Mouse (Mus musculus) lung, adult 18-20 months (tissue): ENCODE results near the gene Nsd2.
"Not testable (repeated sequence)": the region's sequence is repeated elsewhere in the genome, so short reads cannot be mapped to it uniquely, and the experiment has no call there.

Source experiments
- DNase-seq, 2 experiments: peaks; one replicate each; pipeline ENCODE4 v3.0.0; 2022; ENCODE audit warnings: mixed read lengths in 2 of 2

Gene Nsd2

DNA sequence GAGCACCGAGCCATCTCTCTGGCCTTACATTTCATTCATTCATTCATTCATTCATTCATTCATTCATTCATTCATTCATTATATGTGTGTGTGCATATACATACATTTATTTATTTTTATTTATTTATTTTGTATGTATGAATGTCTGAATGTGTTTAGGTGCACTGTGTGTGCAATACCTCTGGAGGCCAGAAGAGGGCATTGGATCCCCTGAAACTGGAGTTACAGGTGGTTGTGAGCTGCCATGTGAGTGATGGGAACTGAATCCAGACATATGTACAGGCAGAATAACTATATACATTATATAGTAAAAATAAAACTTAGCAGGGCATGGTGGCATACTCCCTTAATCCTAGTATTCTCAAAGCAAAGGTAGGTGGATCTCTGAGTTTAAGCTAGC, 32.6 kb downstream of the Nsd2 start:
- DNase-seq: no peak

DNA sequence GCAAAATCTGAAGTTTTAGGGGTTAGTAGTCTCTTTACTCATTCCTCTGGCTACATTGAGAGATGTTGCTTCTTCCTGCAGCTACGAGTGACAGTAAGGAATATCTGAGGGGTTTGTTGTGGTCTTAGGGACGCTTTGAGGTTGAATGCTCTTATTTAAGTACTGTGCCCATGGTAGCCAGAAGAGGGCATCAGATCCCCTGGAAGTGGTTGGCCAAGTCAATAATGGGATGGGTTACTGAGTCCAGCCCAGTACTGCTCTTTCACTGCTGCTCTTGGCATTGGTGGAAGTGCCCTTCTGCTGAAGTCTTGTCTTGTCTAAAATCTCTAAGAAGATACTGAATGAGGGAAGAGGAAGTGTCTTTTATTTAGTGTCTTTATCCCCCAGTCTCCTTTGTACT, 33.5 kb downstream of the Nsd2 start:
- peak in 1 of 2 experiments; percentile 4 for DNase-seq

DNA sequence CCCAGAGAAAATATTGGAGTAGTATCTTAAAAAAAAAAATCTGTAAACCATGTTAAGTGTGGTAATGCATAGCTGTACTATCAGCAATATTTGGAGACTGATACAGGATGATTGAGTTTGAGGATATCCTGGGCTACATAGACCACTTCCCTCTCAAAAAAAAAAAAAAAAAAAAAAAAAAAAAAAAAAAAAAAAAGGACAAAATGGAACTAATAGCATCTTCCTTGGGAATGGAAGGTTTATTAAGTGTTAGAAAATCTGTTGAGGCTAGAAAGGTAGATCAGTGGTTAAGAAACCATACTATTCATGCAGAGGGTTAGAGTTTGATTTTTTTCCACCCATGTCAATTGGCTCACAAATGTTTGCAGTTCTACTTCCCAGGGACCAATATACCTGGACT, 37.2 kb downstream of the Nsd2 start:
- no peak for DNase-seq

DNA sequence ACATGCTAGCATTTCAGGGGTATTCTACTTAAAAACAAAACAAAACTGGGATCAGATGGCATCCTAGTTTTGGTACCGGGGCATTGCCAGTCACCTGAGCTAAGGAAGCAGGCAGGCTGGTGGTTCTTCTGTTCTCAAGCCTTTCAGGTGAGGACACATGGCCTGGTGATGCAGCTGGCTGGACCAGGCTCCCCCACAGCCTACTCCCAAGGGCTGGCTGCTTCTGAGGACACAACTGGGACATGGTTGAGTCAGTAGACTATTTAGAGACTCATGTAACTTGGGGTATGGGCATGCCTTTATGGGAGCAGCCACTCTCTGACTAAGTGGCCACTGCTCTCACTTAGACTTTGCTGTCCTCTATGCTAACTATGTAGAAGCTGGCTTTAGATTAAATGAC, 54.9 kb downstream of the Nsd2 start:
- DNase-seq: no peak

DNA sequence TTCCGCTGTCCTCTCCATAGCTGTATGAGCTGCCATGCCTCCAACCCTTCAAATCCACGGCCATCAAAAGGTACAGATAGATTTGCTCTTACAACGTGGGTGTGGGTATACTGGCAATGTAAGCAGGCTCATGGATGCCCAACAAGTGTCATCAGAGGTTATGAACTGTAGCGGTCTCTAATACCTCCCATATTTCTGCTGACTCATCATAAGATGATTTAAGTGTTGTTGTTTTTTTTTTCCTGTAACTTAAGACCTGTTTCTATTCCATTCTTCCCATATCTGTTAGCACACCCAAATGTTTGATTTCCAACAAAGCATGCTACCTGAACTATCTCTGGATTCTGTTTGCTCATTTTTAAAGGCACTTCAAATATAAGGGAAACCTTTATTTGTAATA, 60.6 kb downstream of the Nsd2 start:
- no peak for DNase-seq

DNA sequence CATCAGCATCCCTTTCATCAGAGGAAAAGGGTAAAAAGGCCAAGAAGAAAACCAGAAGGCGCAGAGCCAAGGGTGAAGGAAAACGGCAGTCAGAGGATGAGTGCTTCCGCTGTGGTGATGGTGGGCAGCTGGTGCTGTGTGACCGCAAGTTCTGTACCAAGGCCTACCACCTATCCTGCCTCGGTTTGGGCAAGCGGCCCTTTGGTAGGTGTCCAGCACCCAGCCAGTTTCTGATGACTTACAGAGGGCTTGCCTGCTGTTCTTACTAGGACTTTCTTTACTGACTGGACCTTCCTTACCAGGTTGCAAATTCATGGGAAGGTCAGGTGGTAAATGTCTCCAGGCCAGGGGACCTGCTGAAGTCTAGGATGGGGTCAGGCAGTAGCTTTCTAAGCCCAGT, 72.9 kb downstream of the Nsd2 start:
- DNase-seq: no peak

DNA sequence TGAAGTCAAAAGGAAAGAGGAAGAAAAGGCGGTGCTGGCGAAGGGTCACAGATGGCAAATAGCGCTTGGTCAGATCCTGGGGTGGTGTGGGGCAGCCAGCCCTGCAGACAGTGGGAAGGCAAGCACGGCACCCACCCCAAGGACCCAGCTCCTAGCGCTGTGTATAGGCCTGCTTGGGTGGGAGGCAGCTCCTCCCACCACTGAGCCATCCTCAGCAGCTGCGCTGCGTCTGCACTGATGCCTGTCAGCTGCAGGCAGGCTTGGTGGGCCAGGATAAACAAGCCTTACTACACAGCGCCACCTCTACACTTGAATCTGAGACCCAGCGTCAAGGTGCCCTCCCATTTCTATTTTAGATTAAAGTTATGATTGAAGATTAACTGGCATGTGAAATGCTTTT, 74.6 kb downstream of the Nsd2 start:
- DNase-seq: no peak

DNA sequence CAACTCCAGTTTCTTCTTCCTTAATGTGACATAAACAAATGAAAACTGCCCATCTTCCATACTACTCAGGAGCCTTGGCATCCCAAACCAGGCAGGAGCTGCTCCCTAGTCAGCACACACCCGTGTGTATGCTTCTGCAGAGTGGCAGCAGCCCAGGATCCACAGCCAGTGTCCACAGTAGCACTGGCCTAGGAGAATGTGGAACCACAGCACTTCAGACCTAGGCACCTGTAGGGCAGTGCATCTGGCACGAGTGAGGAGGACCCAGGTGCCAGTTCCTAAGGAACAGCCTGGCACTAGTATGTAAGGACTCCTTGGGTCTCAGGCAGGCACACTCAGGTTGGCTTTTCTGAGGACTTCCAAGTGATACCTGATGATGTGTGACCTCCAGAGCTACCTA, 76.6 kb downstream of the Nsd2 start:
- DNase-seq: no peak

DNA sequence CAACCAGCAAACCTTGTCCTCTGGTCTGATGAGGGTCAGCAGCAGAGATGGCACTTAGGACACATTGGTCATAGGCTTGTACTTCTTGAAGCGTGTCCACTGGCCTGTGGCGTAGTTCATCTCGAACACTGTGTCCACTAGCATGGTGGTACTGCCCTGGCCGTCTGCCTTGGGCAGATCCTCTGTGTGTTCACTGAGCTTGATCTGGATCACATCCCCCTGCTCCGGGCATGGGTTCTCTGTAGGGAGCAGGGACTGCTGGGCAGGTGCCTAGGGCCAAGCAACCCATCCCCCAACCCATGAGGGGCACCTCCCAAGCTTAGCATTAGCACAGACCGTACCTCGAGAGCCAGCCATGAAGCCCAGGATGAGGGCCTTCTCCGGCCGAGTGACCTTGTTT, 78.1 kb downstream of the Nsd2 start:
- no peak for DNase-seq

DNA sequence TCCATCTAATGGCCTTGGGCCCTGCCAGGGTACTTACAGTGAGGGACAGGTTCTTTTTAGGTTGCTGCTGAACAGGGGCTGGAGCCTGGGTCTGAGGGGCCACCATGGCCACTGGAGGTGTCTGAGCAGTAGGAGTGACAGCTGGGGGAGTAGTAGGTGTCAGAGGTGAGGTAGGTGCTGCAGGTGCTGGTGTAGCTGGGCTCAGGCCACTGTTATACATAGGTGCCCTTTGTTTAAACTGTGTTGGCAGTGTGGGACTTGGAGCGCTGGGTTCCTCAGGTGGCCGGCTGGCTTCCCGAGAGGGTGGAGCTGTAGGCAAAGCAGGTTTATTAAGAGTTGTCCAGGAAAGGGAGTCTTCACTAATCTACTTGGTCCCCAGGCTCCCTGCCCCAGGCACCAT, 78.7 kb downstream of the Nsd2 start:
- no peak for DNase-seq

DNA sequence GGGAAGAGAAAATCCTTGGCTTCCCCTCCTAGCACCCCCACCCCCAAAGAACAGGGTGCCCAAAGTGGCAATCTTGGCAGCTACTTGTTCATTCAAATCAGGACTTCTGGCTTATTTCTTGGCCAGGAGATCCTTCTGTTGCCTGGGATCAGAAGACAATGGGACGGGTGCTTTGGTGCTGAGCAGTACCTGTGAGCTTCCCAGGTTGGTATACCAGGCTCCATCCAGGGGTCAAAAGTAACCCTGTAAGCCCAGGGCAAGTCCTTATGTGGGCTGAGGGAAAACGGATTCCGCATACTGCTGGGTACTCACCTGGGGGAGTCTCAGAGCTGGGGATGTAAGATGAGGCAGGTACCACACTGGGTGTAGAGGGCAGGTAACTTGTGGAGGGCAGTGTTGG, 79.6 kb downstream of the Nsd2 start:
- DNase-seq: no peak

DNA sequence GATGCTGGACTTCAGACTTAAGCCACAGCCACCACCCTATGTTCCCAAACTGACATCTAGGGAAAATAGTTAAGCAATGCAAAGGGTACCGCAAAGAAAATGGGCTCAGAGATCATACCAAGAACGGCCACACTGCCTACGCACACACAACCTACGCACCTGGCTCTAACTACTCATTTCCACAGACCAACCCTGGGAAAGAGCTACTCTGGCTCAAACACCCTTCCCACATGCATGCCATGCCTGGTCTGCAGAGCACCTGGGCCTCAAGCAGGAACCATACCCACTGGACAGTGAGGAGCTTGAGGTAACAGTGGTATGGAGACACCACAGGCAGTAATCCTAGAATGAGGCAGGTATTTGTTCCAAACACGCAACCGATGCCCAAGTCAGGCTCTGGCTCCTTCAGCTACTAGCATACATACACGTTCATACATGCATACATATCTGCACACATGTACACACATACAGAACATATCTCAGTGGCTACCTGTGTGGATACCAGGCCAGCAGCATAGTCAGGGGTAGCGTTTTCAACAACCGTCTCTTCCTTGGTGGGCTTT, 80.3 kb downstream of the Nsd2 start:
- DNase-seq: no peak

DNA sequence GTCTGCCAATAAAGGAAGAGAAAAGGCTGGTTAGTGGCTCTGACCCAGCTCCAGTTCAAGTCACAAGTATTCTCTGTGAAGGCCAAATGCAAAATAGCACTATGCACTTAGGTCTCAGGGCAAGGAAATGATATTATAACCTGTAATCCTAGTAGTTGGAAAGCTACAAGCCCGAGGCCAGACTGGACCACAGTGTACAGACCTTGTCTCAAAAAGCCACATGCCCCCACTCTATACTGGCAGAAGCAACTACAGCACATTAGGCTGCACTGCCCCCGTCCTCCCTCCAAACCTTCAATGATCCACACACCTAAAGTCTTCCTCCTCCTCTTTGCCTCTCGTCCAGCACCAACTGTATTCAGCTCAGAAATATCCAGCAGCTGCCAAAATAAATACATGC, 80.8 kb downstream of the Nsd2 start:
- no peak for DNase-seq

DNA sequence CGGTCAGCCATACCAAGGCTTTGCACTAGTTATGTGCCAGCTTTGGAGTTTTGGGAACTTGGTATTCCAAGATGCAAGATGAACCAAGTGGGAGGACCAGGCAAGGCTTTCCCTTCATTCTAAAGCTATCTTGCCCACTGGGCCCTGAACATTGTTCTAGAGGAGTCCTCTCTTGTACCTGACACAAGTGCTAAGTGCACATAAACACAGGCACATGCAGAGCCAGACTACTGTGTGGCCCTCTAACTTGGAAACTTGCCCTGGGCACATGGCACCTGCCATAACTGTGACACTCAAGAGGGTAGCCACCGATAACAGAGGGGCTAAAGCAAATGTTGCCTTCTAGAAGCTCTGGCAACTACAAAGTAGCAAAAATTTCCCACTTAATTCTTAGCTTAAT, 82.2 kb downstream of the Nsd2 start:
- no peak for DNase-seq

DNA sequence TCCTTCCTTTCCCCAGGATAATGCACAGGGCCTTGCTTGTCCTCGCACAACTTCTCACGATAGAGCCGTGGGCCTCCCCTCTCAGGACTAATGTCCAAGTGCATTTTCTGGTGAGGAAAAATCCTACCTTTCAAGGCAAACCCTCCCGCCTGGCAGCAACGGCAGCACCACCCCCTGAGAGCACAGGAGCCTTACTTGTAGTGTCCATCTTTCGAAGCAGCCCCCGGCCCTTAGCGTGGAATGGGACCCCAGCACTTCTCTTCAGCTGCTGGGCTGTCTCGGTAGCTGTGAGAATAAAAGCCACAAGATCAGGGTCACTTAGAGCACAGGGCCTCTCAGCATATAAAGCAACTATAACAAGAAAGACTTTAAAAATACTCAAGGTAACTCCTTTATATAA, 82.7 kb downstream of the Nsd2 start:
- no peak for DNase-seq

DNA sequence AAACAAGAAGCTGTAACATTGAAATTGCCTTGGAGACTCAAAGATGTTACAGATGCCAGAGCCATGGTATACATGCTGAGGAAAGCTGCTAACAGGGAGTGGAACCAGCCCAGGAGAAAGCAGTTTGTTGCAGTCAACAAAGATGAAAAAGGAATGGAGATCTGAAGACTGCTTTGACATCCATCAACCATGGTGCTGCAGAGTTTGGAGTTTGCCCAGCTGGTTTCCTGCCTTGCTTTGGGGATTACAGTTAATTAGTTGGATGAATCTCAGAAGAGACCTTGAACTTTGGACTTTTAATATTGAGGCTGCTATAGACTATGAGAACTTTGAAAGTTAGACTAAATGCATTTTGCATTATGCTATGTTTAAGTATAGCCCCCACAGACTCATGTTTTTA, 94.5 kb downstream of the Nsd2 start:
- not testable (repeated sequence) for DNase-seq

DNA sequence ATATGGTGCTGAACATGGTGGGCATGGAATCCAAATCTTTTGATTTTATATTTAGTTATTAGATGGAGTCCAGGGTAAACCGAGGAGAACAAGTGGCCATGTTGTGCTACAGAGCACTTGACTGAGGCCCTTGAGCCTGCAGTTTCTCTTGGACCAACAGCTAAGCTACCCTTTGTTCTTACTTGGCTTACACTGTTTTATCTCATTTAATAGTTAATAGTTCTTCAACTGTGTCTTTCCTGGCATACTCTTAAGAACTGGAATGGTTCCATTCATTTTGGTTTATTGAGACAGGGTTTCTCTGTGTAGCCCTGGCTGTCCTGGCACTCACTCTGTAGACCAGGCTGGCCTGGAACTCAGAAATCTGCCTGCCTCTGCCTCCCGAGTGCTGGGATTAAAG, 96.1 kb downstream of the Nsd2 start:
- not testable (repeated sequence) for DNase-seq

DNA sequence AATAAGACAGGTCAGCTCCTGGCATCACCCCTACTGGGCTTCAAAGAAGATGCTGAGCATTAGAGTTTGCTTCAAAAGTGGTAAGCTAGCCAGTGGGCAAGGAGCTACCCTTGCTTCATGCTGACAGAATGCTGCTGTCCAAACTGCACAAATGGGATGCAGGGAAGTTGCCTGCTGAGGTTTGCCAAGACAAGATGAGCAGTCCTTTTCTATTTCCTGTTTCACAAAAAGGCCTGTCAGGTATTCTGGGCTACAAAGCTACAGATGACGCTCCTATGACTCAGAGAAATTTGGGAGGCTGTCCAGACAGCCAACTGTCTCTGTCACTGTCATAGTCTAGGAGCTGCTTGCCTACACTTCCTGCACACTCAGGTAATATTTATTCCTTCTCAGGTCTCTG, 98.9 kb downstream of the Nsd2 start:
- no peak for DNase-seq

DNA sequence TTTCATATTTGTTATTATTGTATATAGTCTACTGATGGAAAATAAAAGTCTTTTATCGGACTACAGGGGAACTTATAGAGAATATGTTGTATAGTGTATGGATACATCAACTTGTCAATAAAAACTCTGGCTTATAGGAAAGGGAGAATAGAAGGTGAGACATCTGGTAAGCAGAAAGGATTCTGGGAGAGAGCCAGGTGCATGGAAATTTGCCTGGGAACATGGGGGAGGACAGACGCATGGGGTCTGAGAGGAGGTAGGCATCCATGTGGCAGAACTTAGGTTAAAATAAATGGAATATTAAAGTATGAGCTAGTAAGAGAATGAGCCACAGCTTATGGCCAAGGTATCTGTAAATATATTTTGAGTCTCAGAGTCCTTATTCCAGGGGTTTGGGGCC, 99.5 kb downstream of the Nsd2 start:
- DNase-seq: no peak

DNA sequence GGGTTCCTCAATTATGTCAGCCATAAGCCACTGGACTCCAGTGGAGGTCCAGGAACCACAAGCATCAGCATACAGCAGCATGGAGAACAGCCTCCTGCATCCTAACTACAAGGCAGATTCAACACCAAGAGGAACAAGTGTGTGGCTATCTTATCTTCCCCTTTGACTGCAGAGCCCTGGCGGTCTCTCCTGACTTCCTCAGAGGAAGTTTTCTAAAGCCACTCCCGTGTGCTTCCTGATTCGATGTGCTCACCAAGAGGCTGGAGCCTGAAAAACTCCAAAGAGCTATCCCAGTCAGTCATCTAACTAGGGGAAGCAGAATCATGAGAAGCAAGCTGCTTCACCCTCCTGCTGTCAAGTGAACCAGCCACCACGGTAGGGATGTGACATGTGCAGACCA, 100.4 kb downstream of the Nsd2 start:
- no peak for DNase-seq

DNA sequence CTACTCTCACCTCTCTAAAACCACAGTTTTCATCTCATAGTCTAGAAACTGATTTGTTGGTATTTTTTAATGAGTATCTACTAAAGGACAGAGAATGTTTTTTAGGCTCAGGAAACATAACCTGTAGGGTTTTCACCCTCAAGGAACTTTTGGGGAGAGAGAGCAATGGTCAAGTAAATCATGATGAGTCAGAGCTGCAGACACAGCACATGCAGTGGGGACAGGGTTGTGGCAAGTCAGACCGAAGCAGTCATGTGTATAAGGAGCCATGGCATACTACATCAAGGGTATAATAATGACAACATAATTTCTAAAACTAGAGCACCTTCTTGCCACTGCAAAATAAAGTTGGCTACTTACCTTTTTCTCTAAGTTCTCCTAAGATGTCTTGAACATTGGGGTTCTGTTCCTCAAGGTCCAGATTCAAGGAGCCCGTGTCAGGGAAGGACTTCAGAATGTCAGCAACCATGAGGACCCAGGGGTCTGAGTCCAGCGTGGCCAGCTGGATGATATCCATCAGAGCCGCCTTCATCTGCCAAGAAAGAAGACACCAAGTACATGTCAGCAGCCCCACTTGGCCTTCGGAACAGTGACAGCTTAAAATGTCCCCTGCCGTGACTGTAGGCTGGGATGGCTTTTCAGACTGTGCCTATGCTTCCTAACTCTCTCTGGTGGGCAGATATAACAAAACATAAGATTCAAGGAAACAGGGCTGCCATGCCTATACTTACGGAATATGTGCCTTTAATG, 101.1 kb downstream of the Nsd2 start:
- DNase-seq: no peak

DNA sequence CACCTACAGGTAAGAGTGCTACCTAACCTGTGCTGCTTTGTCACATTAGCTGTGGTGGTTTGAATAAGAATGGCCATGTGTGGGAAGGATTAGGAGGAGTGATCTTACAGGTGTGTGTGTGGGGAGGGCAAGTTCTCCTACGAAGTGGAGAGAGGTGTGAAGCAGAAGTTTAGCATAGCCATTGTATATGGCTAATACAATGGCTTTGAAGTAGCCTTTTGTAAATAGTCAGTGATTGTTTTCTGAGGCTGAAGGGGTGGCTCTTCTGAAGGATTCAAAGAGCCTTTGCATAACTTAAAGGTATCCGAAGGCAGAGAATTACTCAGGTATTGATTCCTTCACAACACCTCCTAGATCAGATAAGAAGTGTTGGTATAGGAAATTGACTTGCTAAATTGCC, 102.0 kb downstream of the Nsd2 start:
- no peak for DNase-seq

DNA sequence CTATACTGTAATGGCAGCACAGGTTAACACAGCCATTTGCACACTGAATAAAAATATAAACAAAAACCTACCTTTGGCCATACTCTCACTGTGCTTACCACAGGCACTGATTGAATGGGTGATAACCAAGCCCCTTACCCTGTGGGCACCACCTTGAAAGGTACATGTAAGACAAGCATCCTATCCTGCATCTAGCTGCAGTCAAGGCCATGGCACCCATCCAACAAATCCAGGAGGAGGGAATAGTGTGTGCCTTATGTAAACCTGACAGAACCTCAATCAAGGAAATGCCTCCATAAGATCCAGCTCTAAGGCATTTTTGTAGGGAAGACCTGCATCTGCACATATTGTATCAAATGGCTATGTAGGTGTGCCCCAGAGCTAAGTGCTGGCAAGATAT, 105.6 kb downstream of the Nsd2 start:
- no peak for DNase-seq

DNA sequence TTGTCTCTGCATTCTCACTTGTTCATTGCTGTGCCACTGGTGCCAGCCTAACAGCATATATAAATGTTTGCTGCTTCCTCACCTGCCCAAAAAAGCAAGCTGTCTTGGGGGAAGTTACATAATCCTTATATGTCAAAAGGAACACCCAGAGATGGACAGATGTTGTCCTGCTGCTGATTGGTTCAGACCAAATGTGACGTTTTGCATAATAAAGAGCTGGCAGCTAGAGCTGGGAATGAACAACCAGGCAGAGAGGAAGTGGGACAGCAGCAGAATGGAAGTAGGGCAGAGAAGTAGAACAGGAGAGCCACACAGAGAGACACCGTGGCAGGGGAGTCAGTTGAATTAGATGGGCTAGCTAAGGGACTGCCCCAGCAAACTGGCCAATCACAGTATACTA, 111.9 kb downstream of the Nsd2 start:
- no peak for DNase-seq

DNA sequence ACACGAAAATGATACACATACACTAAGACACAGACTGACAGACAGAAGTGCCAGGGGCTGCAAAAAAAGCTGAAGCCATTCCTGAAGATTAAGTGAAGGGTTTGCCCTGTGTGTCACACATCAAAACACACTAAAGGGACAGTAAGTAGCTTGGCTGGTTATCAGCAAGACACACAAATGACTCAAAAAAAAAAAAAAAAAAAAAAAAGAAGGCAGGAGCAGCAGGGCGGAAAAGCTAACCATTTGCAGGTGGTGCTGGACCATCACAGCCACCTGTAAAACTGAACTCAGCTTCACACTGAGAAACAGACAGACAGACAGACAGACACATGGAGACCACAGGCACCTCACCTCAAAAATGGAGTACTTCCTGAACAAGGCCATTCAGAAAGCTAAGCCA, 113.6 kb downstream of the Nsd2 start:
- DNase-seq: no peak
